Mouse (Mus musculus) spleen, embryonic (tissue): ENCODE measurements around the gene Ank2.

ENCODE experiments used
- CTCF ChIA-PET: fragments of 350-600 bp; sonication (Branson Sonifier 250); formaldehyde crosslinking; loops from one replicate; lab custom pipeline; 2022; lab: Charles Lee

The Ank2 gene

DNA sequence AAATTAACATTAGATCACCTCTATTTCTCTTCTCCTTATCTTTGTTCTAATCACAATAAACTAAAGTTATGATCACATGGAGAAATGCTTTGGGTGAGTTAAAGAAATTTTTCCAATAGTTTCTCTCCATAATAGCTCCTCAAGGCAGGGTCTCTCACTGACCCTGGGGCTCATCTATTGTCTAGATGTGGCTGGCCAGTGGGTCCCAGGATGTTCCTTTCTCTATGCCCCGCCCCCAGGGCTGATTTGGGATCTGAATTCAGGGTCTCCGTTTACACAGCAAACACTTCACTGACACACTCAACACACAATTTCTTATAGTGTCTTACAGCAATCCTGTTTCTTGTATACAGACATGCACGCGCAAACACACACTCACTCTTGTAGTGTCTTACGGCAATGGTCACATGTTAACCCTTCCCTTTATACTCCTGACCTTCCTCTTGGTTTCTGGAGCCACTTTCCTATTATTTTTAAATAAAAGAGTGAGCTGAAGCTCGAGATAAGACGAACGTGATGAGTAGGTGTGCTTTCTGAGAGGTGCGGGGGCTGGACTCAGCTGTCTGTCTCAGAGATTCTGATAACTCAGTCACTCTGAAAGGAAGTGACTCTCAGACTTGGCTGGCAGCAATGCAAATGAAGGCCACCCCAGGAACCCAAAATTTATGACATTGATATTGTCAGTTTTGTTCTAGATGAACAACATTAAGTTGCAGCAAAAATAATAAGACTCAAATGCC, 204.4 kb downstream of the Ank2 start:
- CTCF ChIA-PET = no interaction called here

DNA sequence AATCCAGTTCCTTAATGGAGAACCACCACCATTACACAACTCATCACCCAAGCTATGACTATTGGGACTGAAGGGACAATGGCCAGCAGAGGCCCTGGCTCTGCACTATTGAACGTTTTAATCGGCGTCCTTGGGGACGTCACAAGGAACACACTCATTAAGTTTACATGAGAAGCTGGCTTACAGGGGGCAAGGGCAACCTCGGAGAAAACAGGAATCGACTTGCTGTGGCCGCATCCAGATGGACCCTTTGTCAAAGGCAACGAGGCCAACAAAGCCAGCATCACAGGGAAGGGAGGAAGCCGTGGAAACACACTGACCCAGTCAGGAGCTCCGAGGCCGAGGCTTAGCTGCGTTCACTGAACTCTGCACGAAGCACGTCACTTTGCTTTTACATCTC, 205.1 kb downstream of the Ank2 start:
- CTCF ChIA-PET = no interaction called here

DNA sequence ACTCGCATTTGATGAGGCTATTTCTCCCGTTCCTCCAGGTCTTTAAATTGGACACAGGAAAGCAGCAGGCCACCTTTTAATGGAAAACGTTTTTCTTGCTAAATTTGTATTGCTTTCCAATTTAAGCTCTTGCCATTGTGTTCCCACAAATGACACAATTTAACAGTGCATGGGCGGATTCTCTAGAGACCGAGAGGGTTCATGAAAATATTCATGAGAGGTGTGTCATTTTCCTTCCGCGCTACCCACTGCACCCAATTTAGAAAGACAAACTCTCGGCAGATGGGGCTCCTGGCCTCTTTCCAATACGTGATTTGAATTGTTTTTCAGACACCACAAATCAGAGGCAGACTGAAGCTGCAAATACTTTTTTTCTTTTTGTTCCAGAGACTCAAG, 205.7 kb downstream of the Ank2 start:
- CTCF ChIA-PET = interaction anchor here (0.7 kb wide), 1 partner anchor 17 kb away, joined by 3 read pairs; no protein-coding TSS in a partner anchor

DNA sequence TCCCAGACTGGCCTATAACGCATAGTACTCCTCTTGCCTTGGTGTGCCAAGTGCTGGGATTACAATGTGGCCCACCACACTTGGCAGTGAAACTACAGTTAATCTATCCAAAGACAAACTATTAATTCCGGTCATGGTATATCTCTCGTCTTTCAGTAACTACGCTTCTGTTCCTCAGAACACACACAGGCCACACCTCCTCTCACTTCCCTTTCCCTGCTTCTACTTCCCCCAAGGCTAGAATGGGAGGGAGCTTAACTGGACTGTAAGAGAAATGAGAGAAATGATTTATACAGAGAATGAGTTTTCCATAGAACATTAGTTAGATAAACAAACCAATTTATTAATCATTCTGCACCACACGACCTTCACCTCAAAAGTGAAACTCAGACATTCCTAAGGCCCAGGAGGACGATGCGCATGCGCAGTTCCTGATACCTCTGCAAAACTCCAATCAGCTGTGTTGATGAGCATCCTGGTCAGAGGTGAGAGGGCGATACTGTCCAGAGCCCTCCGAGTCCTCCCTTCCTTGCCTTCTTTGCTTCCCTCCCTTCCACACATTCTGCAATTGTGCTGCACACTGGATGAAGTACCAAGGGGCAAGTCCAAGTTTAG, 206.2 kb downstream of the Ank2 start:
- CTCF ChIA-PET = interaction anchor here (0.7 kb wide), 1 partner anchor 17 kb away, joined by 3 read pairs; no protein-coding TSS in a partner anchor

DNA sequence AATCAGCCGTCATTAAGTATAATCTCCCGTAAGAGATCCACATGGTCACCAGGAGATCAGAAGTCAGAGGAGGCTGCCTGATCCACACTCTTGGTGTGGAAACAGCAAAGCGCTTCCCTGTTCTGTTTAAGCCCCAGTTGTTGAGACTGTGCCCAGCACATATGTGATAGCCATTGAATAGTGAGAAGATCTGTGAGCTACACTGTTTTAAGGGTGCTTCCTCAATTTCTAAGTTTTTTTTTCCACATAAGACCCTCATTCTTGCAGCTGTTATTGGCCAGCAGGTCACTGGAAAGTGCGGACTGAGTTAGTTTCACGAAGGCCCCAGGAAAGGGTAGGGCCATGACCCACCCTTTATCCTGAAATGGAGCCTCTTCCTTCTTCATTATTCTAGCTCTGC, 216.9 kb downstream of the Ank2 start:
- CTCF ChIA-PET = no interaction called here

GRCm38 (mm10) chr3:127281390-127281789, 217.8 kb downstream of the Ank2 start:
- CTCF ChIA-PET = no interaction called here

GRCm38 (mm10) chr3:127280376-127280775, 218.8 kb downstream of the Ank2 start:
- CTCF ChIA-PET = no interaction called here

- CTCF ChIA-PET = interaction anchor here (0.6 kb wide), 1 partner anchor 18 kb away, joined by 3 read pairs; no protein-coding TSS in a partner anchor
Measured at GRCm38 (mm10) chr3:127275953-127276352, 223.2 kb downstream of the Ank2 start.

GRCm38 (mm10) chr3:127272801-127273200, 226.3 kb downstream of the Ank2 start:
- CTCF ChIA-PET = no interaction called here

- CTCF ChIA-PET = no interaction called here
Measured at GRCm38 (mm10) chr3:127269616-127270015, 229.5 kb downstream of the Ank2 start.

GRCm38 (mm10) chr3:127267846-127268245, 231.3 kb downstream of the Ank2 start:
- CTCF ChIA-PET = no interaction called here

DNA sequence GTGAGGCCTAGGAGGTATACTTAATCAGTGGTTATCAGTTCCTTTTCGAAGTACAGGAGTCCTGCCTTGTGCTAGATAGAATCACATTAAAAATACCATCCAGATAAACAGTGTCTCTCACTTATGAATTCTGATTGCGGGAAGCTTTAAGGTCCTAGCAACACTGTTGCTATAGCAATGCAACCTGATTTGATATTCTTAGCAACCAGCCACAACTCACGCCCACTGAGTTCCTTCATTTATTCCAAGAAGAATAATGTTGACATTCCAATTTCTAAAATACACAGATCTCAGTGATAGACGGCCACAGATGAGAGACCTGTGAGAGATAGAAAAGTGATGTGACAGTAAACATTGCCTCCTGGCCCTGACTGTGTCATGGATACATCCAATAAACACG, 233.4 kb downstream of the Ank2 start:
- CTCF ChIA-PET = no interaction called here

GRCm38 (mm10) chr3:127265182-127265581, 234.0 kb downstream of the Ank2 start:
- CTCF ChIA-PET = no interaction called here

- CTCF ChIA-PET = no interaction called here
Measured at GRCm38 (mm10) chr3:127260786-127261166, 238.4 kb downstream of the Ank2 start.

DNA sequence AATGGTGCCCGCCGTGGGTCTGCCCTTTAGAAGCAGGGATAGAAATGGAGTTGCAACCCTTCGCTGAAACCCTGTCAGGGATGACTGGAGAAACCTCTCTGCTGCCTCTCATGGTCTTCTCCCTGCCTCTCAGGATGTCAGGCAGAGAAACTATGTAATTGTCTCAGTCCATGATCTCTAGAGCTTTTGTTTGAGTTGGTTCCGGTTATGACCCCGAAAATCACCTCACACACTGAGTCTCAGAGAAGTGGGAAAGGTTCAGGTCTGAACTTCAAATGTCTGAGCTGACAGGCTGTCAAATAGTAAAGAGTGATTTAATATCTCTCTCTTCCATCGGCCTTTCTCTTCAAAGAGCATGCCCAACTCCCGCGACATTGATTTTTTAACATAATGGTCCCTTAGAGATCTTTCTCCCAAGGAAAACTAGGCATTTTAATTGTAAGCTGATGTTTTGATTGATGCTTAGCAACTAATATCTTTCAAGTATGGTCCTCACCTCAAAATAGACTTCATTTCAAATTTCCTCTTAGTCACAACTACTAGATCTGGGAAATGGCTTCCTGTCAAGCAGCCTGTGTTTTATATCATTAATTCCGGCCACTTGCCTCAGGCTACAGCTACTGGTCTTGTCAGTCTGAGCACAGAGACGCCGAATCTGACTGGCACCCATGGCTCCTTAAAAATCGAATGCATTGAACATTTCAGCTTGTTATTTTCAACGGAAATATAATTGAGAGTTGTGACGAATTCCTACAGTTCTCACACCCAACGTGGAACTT, 239.0 kb downstream of the Ank2 start:
- CTCF ChIA-PET = no interaction called here

DNA sequence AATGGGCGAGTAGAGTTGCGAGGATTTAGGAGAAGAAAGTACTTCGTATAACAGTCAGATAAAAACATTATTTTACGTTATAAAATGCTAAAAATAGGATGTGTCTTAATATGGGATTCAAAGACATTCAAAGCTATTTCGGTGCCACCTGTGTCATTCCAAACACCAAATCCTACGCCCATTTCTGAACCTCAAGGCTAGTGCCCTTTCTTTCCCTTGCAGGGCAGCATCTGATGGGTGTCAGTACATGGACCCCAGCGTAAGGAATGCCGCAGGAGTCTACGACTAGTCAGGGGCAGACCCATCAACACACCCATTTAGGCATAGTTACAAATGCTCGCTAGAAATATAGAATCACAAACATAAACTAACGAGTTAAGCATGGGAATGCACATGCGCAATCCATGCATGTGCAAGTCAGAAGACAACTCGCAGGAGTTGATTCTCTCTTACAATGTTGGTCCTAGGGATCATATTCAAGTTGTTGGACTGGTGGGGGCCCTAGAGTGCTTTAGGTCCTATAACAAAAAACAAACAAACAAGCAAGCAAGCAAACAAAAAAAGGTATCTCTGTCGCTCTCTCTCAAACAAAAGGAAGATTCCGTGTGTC, 240.6 kb downstream of the Ank2 start:
- CTCF ChIA-PET = no interaction called here

DNA sequence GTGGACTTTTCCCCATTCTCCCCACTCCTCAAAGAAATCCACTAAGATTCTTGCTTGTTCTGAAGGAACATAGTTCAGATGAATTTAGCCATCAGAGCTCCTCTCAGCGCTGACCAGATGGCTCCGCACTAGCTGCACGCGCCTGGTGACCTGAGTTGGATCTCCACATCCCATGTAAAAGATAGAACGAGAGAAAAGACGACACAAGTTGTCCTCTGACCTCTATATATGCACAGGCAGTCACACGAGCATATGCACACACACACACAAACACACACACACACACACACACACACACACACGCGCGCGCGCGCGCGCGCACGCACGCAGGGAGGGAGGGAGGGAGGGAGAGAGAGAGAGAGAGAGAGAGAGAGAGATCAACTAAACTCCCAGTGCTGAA, 241.2 kb downstream of the Ank2 start:
- CTCF ChIA-PET = no interaction called here

GRCm38 (mm10) chr3:127257279-127257925, 241.7 kb downstream of the Ank2 start:
- CTCF ChIA-PET = no interaction called here

GRCm38 (mm10) chr3:127256681-127257080, 242.5 kb downstream of the Ank2 start:
- CTCF ChIA-PET = no interaction called here

DNA sequence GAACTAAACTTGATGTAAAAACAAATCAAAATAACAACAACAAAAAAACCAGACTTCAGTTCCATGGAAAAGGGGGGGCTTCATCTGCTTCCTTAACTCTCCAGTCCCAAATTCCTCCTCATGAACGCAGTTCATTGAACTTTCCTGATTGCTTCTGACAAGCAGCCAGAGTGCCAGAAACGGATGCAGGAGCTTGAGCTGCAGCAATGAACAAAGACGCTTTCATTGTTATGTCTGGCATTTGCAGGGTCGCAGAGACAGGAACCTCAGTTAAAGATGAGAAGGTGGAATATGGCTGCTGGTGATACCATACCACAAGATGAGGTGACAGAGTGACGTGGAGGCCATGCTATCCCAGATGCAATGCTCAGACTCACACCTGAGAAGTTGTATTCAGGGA, 248.2 kb downstream of the Ank2 start:
- CTCF ChIA-PET = no interaction called here

- CTCF ChIA-PET = no interaction called here
Measured at GRCm38 (mm10) chr3:127248611-127249010, 250.5 kb downstream of the Ank2 start.
